Mouse (Mus musculus): Measurements from ENCODE around the gene Steap2.

Gene Steap2

DNA sequence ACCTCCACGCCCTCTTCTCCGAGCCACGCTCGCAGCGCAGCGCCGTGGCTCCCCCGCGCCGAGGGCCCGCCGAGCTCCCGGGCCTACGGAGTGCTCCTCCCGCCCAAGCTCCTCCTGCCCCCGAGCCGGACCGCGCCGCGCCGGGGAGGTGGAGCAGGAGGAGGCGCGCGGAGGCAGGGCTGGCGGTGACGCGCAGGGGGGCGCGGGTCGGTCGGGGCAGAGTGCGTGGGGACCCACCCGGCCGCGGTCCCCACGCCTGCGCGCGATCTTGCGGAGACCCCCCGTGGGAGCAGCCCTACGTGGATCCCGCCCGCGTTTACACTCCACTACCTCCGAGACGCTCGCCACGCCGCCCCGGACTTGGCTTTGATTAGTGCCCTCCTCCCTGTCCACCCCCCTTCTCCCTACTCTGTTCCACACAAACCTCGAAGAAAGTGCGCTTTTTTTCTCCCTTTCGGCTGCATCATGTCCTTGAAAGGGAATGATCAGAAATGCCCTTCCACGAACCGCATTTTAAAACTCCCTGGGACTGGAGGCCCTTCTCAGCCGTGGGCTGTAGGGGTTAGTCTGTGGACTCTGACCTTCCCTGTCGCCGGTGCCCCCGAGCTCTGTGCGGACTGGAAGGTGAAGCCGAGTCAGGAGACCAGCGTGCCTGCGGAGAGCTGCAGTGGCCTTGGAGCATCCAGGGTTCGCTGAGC is at the start of gene Steap2:
Gene Steap2, minus strand, starts transcription at position 623 of the 698 bp plus-strand sequence.
- DNase-seq (ENCODE audit: extremely low read depth, insufficient read length, low spot score): peak; percentile 86

DNA sequence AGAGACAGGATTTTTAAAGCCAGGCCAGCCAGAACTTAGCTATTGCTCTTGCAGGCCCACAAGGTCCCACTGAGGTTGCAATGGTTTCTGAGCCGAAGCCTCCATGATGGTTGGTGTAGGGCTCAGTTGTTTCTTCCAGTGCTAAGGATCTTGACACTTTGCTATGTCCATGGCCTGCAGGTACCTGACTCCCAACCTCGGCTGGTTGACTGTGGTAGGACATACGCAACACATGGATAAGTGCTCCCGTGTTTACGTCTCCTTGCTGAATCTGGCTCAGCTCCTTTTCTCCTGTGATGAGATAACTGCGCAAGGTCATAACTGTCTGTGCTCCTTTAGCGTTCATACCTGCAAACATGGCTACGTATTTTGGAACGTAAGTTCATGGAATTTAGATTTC is 40.1 kb upstream of the Steap2 start:
- no peak for DNase-seq (ENCODE audit: extremely low read depth, insufficient read length, low spot score)

DNA sequence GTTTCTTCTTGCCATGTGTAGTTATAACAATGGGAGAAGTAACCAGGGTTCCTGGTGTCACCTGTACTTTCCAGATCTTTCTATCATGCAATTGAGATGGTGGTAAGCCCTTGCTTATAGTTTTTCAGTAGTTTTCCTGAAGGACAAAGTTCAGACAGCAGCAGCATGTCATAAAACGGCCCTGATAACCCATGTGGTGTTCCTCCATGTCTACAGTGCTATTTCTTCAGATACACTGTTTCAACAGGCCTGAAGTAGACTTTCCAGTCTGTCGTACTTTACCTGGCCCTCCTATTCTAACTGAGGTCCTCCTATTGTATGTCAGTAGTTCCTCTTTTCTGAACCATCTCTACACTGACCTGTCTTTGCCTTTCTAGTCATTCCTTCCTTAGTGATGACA is 38.5 kb upstream of the Steap2 start:
- no peak for DNase-seq (ENCODE audit: extremely low read depth, insufficient read length, low spot score)

DNA sequence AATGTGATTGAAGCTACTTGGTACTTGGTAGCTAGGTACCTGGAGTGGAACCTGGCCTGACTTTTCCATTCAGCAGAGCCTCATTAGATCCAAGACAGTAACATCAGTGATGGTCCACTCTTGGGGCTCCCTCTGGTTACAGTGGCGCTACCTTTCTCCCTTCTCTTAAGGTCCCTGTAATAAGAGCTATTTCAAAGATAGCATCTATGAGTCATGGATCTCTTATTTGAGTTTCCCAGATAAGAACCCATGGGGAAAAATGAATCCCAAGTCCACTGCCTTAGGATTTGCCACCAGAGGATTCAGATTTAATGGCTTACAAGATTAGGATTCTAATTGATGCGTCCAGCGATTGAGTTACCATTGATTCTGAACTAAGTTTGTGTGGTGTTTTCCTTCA is 37.8 kb upstream of the Steap2 start:
- DNase-seq (ENCODE audit: extremely low read depth, insufficient read length, low spot score): no peak

DNA sequence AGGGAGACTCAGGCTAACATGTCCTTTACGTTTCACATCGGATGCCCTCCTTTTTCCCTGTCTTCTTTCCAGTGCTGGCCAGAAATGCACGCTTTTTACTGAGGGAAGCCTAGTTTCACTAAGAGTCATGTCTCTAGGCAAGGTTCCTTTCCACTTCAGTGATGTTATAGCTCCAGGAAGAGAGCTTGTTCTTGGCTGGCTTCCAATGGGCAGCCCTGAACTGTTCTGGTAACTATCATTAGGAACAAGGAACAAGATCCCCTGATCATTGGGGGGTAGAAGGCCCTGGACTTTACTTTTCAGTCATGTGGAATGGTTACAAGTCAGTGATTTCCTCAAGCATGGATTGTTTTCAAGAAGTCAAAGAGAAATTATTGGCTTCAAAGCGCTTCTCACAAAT is 35.5 kb upstream of the Steap2 start:
- DNase-seq (ENCODE audit: extremely low read depth, insufficient read length, low spot score): no peak

DNA sequence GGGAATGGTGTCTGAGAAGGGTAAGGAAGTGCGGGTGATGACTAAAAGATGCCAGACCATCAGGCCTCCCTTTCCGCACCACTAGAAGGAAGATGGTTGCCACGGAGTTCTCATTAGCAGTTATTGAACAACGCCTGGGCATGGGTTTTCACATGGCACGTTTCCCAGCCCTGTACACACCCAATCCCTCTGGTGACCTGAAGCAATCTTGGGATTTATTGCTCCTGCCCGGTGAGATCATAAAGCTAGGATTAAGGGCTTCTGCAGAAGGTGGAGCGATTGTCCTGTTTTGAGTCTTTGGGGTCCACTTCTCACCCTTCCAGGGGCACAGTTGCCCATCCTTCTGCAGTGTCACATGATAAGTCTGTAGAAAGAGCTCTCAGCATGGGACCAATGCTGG is 27.8 kb upstream of the Steap2 start:
- no peak for DNase-seq (ENCODE audit: extremely low read depth, insufficient read length, low spot score)

DNA sequence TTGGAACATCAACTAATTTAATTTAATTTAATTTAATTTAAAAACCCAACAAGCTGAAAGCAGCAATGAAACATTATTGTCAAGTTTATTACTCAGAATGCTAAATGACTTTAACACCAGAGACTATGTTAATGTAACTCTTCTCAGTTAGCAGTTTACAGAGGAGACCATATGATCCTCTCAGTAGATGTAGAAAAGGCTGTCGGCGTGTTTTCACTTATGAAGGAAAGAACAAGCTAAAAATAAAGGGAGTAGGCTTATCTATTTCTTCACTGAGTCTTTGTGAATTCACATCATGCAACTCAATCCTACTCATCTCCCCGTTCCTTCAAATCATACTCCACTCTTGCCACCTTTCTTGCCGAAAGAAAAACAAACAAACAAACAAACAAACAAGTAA is 16.7 kb upstream of the Steap2 start:
- no peak for DNase-seq (ENCODE audit: extremely low read depth, insufficient read length, low spot score)

DNA sequence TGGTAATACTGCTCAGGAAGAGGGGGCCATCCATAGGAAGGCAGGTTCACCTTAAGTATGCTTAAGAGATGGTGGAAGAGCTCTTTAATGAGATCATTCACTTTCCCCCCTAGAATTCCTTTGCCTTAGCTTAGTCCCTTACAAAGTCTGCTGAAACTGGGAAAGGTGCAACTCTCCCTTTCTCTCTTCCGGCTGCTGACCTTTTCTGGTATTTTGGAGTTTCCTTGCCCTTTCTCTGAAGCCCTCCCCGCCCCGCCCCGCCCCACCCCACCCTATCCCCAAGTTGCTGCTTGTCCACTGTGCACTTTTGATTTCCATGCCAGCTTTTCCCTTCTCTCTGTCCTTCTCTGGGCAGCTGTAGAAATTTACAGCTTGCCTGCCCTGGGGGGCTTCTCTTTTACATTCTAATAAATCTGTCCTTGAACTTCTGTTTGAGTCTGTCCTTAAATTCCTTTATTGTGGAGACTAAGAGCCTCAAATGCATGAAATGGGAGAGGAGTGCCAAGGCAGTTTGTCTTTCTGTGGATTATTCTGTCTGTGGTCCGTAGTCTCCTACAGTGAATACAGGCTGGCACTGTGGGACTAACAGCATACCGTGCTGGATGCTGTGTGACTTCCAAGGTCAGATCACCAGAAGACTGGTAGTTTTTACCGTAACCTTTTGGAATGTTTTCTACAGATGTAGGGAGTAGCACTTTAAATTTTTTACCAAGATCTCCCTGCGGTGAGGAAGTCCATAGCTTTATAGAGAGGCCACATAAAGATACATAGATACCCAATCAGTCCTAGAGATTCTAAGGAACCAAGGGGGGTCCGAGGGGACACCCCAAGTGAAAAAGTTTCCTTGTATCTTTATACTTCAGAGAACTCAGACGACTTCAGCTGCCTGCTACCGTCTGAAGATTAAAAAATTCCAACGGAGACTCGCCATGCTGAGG is 13.2 kb upstream of the Steap2 start:
- peak; percentile 45 for DNase-seq (ENCODE audit: extremely low read depth, insufficient read length, low spot score)

DNA sequence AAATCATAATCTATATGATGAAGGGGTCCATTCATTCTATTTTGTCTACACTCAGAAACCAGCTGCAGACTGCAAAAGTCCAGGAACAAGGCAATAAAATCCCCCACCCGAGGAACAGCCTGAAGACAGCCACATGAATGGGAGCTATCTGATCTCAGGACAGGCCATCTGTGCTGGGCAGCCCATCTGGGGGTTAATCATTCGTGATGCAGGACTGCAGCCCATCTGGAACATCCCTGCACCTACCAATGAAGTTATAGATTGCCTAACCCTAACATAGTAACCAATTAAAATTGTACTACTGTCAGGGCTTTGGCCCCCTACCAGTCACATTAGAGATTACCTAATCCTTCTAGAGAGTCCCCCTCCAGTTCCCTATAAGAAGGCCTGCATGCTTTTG is 10.6 kb upstream of the Steap2 start:
- no peak for DNase-seq (ENCODE audit: extremely low read depth, insufficient read length, low spot score)

DNA sequence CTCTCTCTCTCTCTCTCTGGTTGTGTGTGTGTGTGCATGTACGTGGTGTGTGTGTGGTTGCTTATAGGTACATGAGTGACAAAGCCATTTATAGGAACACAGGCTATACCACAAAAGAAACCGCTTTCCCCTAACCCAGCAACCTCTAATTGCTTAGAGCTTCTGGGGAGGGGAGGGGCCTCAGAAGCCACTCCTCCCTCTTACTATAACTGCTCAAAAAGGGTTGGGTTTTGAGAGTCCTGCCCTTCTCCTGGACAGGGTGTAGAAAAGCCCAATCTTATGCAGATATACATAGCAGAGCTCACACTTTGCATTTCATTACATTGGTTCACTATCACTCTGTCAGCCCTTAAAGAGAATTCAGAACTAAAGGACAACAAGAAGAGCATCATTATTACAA is 6.0 kb upstream of the Steap2 start:
- DNase-seq (ENCODE audit: extremely low read depth, insufficient read length, low spot score): no peak

DNA sequence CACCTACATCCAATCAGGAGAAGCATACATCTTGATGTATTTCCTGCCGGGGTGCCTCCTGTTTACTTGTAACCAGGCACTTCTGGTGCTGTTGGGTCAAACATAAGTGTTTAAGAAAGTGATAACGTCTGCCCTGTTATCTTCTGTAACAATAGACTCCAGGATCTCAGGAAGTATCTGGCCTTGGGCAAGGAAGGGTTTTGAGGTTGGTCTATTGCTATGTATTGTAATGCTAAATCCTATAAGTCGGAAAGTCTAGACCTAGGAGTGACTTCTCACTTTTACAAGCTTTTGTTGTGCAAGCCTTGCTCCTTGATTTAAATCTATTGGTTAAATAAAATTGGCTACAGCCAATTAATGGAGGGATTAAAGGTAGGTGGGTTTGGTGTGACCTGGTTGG is 4.5 kb upstream of the Steap2 start:
- no peak for DNase-seq (ENCODE audit: extremely low read depth, insufficient read length, low spot score)

DNA sequence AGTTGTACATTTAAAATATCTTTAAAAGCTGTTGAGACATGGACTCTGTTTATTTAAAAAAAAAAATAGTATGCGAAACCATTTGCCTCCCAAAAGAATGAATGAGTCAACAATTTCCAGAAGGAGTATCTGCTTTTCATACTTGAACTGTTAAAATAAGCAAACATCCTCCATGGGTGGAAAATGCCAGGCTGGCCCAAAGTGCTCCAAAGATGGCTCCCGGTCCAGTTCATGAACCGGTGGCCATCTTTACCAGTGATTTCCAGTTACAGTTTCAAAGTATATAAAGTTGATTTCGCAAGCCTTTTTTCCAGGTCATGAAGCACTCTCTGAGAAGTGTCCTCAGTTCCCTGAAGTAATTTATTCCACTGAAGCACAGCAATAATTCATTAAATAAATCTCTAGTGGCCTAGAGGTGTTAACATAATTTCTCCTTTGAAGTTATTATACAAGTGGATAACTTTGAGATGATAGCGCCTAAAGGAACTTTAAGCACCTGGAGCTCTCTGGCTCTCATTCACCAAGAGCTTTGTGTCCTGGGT is 1.1 kb upstream of the Steap2 start:
- no peak for DNase-seq (ENCODE audit: extremely low read depth, insufficient read length, low spot score)

DNA sequence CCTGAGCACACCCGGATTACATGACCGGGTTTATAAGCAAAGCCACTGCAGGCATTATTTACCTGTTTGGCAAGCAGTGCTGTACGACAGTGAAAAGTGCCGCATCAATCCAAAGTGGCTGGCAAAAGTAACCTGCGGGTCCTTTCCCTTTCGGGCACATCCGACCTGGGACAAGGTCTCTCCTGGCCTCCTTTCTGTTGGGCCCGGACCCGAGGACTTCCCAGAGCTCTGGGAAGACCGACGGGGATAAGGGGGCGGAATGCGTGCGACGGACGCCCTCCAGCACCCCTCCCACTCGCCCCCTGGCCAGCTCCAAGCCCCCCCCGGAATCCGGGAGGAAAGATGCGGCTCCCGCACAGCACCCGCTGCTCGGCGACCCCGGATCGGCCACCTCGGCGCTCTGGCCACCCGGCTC is 830 bp downstream of the Steap2 start:
- no peak for DNase-seq (ENCODE audit: extremely low read depth, insufficient read length, low spot score)

DNA sequence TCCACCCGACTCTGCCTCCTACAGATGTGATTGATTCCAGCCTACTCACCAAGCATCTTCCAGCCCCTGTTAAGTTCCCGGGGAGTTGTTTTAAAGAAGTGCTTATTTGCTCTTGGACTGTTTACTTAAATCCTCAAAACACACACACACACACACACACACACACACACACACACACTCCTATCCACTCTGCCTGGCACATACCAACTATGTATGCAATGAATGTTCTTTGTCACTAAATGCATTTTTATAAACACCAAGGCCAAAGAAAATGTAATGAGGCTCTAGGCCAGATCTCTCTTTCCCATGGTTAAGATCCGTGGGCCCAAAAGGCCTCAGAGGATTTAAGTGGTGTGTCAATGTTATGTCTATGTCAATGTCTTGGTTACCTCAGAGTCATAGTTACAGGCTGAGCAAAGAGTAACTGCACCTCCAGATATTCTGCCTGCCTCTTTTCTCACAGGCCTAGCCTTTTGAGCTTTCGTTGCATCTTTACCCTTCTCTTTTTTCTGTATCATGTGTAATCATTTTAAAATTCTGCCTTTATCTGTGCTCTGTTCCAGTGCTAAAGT is 2.1 kb downstream of the Steap2 start:
- peak; percentile 35 for DNase-seq (ENCODE audit: extremely low read depth, insufficient read length, low spot score)

DNA sequence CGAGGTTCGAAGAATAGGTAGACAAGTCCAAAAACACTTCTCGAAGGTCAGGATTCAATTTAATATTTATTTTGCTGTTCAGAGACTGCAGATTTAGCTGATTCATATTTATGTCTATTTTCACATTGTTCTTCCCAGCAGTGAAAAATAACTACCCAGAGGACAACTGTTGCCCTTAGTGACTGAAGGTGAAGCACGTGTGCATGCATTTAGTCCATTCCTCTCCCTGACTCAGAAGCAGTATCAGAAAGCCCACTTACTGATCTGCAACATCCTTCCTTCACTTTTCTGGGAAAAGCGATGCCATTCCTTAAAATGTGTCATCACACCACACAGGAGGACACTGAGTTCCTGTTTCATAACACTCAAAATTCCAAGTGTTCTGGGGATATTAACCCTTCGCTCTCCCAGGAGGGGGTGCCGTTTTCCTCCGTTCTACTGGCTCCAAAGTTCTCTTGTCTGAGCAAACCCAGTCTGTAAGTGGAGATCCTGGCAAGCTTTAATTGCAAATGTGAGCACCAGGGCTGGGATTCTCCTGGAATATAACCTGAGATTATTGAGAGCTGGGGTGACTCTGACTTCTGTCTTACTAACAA is 5.3 kb downstream of the Steap2 start:
- peak; percentile 39 for DNase-seq (ENCODE audit: extremely low read depth, insufficient read length, low spot score)

DNA sequence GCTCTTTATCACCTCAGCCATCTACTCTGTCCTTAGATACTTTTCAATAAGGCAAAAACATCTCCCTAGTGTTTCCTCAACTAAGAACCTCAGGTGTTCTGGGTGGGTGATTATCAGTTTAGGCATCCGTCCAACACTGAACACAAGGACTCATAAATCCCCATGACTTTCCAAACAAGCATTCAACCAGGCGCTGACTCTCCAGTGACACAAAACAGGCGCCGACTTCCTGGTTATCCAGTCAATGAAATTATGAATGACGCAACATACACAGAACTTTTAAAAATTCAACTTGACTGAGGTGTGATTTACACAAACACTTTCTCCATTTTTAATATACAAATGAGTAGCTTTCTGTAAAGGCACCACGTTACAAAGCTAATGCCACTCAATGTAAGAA is 6.2 kb downstream of the Steap2 start:
- DNase-seq (ENCODE audit: extremely low read depth, insufficient read length, low spot score): no peak

DNA sequence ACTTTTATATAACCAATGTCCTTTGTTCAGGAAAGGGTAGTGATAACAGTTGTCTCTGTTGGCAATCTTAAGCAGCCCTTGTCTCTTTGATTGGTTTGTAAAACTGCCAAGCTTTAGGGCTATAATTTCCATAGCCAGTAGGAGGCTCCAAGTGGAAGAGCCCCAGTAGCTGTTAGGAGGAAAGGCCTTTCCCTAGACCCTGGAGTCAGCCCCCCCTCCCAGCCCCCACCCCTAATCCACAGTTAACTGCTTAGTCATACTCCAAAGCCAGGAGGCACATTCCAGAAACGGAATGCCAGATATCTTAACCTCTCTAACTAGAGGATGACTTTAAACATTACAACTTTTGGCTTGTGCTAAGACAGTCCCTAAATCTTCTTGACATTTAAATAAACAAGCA is 7.4 kb downstream of the Steap2 start:
- DNase-seq (ENCODE audit: extremely low read depth, insufficient read length, low spot score): peak; percentile 53

DNA sequence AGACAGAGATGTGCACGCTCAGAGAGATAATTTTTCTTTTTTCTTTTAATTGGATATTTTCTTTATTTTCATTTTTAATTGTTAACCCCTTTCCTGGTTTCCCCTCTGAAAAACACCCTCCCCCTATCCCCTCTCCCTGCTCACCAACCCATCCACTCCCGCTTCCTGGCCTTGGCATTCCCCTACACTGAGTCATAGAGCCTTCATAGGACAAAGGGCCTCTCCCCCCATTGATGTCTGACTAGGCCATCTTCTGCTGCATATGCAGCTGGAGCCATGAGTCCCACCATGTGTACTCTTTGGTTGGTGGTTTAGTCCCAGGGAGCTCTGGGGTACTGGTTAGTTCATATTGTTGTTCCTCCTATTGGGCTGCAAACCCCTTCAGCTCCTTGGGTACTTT is 9.4 kb downstream of the Steap2 start:
- peak; percentile 63 for DNase-seq (ENCODE audit: extremely low read depth, insufficient read length, low spot score)

DNA sequence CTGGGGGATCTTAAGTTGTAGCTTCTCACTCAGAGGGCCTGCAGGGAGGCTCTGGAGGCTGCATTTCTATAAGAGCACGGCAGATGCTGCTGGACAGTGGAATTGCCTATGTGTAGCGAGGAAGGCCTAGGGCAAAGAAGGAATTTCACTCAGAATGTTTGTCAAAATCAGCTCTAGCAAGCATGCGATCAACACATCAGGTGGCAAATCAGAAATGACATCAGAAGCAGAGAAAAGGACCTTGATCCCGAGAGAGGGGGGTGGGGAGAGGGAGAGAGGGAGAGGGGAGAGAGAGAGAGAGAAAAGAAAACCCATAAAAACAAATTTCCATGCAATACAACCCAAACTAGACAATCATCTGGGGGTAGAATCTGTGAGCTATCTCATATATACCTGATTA is 11.1 kb downstream of the Steap2 start:
- DNase-seq (ENCODE audit: extremely low read depth, insufficient read length, low spot score): no peak

DNA sequence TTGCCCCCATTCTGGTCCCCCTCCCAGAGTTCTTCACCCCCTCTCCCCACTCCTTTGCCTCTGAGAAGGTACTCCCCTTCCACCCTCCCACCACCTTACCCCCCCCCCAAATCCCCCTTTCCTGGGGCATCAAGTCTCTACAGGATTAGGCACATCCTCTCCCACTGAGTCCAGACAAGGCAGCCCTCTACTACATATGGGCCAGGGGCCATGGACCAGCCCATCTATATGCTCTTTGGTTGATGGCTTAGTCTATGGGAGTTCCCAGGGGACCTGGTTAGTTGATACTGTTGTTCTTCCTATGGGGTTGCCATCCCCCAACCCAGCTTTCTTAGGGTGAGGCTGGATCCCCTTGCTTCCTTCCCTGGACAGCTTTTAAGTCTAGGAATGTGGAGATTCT is 14.9 kb downstream of the Steap2 start:
- no peak for DNase-seq (ENCODE audit: extremely low read depth, insufficient read length, low spot score)

DNA sequence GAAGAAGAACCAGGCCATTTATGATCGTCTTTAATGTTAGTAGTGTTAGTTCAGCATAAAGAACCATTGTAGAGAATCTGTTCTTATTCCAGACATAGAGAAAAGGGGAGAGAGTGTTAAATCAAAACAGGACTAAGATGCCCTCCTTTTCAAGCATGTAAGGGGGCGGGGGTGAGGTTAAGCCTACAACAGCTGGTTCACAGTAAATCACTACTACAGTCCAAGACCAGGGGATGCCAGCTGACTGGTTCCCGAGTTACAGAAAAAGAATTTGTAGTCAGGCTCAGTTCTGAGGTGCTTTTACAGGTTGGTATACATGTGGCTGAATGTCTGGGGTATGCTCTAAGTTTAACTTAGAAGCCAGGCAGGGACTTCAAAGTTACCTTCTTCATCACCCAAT is 18.3 kb downstream of the Steap2 start:
- DNase-seq (ENCODE audit: extremely low read depth, insufficient read length, low spot score): no peak
